16 mouse cellular contexts compared by ENCODE assay signal in the genomic region with DNA sequence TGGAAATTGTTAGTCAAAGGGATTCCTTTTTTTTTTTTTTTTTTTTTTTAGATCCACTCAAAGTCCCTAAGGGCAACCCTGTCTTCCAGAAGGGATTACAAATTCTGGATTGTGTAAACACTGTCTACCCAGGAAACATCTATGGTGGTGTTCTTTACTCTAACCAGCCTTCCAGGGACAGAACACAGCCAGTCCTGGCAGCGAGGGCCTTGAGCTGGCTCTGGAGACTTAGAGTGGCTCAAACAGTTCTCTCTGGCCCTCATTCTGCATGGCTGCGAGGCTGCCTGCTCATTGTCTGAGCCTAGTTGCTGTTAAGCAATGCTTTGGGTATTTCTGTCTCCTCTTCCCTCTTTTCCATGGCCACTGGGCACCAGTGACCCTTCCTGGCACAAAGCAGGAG.
"Had no signal": no experiment of that assay in that cellular context is flagged by ENCODE, and none has a peak within 500 bp of the region (broad histone marks: within the 10 kb centered on the region; RNA-seq: fewer than 3 reads in every experiment).

No protein-coding gene starts in this region.

- H3K27me3 ChIP-seq: limb, embryonic 12.5 days; liver, embryonic 13.5 days; lung, embryonic 15.5 days had no signal

- DNase-seq: kidney, adult 9 months; kidney, postnatal 36 days; layer of hippocampus, adult 9-11 months; layer of hippocampus, postnatal 36 days; liver; liver, embryonic 13.5 days; liver, postnatal 0 days; lung, postnatal 14 days; right cerebral cortex, adult 18-20 months; right cerebral cortex, postnatal 25 days had no signal

- H3K9ac ChIP-seq: limb, embryonic 12.5 days; liver, embryonic 13.5 days; liver, postnatal 0 days; lung, embryonic 15.5 days had no signal

- H3K9me3 ChIP-seq: liver, embryonic 13.5 days; lung, embryonic 15.5 days had no signal

- H3K4me3 ChIP-seq: limb, embryonic 12.5 days; liver, embryonic 13.5 days; lung, embryonic 15.5 days; megakaryocyte, embryonic 14.5 days had no signal

- H3K4me2 ChIP-seq: limb, embryonic 12.5 days; liver, embryonic 13.5 days; lung, embryonic 15.5 days had no signal

- H3K36me3 ChIP-seq: limb, embryonic 12.5 days; liver, embryonic 13.5 days; lung, embryonic 15.5 days had no signal

- H3K27ac ChIP-seq: kidney, postnatal 0 days; limb, embryonic 12.5 days; liver, embryonic 13.5 days; lung, embryonic 15.5 days; macrophage had no signal

- H3K4me1 ChIP-seq: limb, embryonic 12.5 days; liver, embryonic 13.5 days; megakaryocyte, embryonic 14.5 days had no signal

- ATAC-seq: liver, postnatal 0 days; midbrain, embryonic 16.5 days had no signal
